Mouse (Mus musculus): ENCODE data around the gene Crtc2.

DNA sequence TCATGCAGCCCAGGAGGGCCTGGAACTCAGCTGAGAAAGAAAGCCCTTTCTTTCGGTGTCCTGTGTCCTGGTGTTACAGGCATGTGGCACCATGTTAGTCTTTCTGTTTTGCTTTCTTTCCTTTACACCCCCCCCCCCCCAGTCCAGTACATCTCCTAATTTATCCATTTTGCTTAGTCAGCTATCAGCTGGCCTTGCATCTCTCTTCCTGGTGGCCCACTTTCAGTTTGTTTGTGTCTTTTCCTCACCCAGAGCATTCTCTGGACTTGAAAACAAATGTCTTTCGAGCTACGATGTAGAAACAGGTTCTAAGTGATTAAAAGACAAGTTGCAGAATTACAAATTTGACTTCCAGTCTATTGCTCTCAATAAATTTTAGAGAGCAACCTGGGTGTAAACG lies 31.5 kb upstream of the Crtc2 start:
- no peak for TF ChIP-seq CTCF (IDR thresholded peaks at IDR 0.05; ENCODE audit: control insufficient read depth, insufficient read depth, insufficient replicate concordance, low read depth, low read length)
- no peak for TF ChIP-seq POLR2A (IDR thresholded peaks at IDR 0.05; ENCODE audit: control insufficient read depth, low read depth, low read length)

Measured in testis, adult 2 months (tissue).